Mouse (Mus musculus) stomach, embryonic 14.5 days (tissue): ENCODE data around the gene Obp2a. TPM values are rescaled to one million over a fixed set of nuclear protein-coding genes. Genes with fewer than 3 reads are reported as not detected.

Source experiments
- ATAC-seq: fragments of 200-750 bp; cut with Nextera tagmentation; 2 replicates; pipeline ENCODE4 v1.8.0; 2017; ENCODE audit warnings: low read depth, moderate TSS enrichment; ENCODE audit not compliant: insufficient number of reproducible peaks, insufficient read depth, low FRiP score
- H3K27ac ChIP-seq: fragments of 300-500 bp; sonication (generic); 2 replicates; pipeline ENCODE4 v1.5.1; 2014; ENCODE audit warnings: mild to moderate bottlenecking, low read length, moderate library complexity, mixed read lengths
- H3K27me3 ChIP-seq: fragments of 300-500 bp; sonication (generic); 2 replicates; pipeline ENCODE4 v1.6.1; 2014; ENCODE audit warnings: low read length, control low read depth, mixed read lengths; ENCODE audit not compliant: control insufficient read depth, insufficient read depth
- H3K36me3 ChIP-seq: fragments of 300-500 bp; sonication (generic); 2 replicates; pipeline ENCODE4 v1.6.1; 2014; ENCODE audit warnings: mild to moderate bottlenecking, control low read depth, low read length, moderate library complexity, mixed read lengths; ENCODE audit not compliant: control insufficient read depth, insufficient read depth
- H3K4me1 ChIP-seq: fragments of 300-500 bp; sonication (generic); 2 replicates; pipeline ENCODE4 v1.6.1; 2014; ENCODE audit warnings: low read length, control low read depth, mixed read lengths; ENCODE audit not compliant: control insufficient read depth, insufficient read depth
- H3K4me2 ChIP-seq: fragments of 300-500 bp; sonication (generic); replicated peaks from 2 replicates; pipeline ENCODE4 v1.6.1; 2014; ENCODE audit warnings: low read depth, low read length, control low read depth
- H3K4me3 ChIP-seq: fragments of 300-500 bp; sonication (generic); 2 replicates; pipeline ENCODE4 v1.5.1; 2014; ENCODE audit warnings: low read depth, low read length, control low read depth
- H3K9ac ChIP-seq: fragments of 300-500 bp; sonication (generic); replicated peaks from 2 replicates; pipeline ENCODE4 v1.6.1; 2014; ENCODE audit warnings: low read depth, mild to moderate bottlenecking, control low read depth, low read length, moderate library complexity, mixed read lengths
- H3K9me3 ChIP-seq: fragments of 300-500 bp; sonication (generic); 2 replicates; pipeline ENCODE4 v1.6.1; 2016; ENCODE audit warnings: low read depth, low read length, control low read depth; ENCODE audit not compliant: control insufficient read depth
- WGBS: fragments of 180-500 bp; shearing (Covaris S2); extraction: QIAGEN DNeasy Blood & Tissue Kit; methylation state at CpG from one replicate; pipeline ENCODE4 v1.1.7; 2014; 5-methylcytosine and 5-hydroxymethylcytosine counted together
- polyA plus RNA-seq: library from polyadenylated mRNA; unstranded; fragments of >200 nt; fragmentation: Nextera tagmentation; extraction: Ambion mirVana; gene quantifications from 2 replicates; pipeline ENCODE4 v1.2.1, GENCODE M21; 2014

Obp2a gene
- polyA plus RNA-seq, 1 experiment from 2014 or later, result not detected

DNA sequence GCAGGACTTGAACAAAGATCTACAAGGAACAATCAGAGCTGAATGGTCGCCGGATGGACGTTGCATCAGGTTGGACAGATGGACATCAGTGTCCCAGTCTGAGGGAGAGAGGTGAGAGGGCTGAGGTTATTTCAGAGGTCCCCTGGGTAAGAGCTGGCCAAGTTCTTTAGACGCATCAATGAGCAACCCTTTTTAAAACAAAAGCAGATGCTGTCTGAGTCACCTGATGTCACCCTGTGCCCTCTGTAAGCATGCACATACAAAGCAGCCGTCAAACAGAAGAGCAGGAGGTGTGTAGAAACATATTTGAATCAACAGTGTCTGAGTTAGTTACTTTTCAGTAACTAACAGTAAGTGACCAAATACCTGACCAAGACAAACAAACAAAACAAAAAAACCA, 35.7 kb upstream of the Obp2a start:
- no peak overlapping the region for H3K4me3 ChIP-seq
- H3K4me2 ChIP-seq, result no peak overlapping the region
- H3K27me3 ChIP-seq, result no peaks in the 10 kb centered on the region
- no peaks in the 10 kb centered on the region for H3K9me3 ChIP-seq
- no peak overlapping the region for H3K9ac ChIP-seq
- no peak overlapping the region for H3K27ac ChIP-seq
- WGBS, result 84% methylated on average over 5 of the region's 5 CpGs
- H3K36me3 ChIP-seq, result no peaks in the 10 kb centered on the region
- ATAC-seq, result no peak
- H3K4me1 ChIP-seq, result no peaks in the 10 kb centered on the region

GRCm38 (mm10) chr2:25666516-25666915, 33.3 kb upstream of the Obp2a start:
- no peak for ATAC-seq
- H3K4me1 ChIP-seq, result no peaks in the 10 kb centered on the region
- WGBS, result 70% methylated on average over 1 of the region's 1 CpGs
- H3K36me3 ChIP-seq, result no peaks in the 10 kb centered on the region
- H3K4me3 ChIP-seq, result no peak overlapping the region
- H3K27me3 ChIP-seq, result no peaks in the 10 kb centered on the region
- no peak overlapping the region for H3K4me2 ChIP-seq
- H3K27ac ChIP-seq, result no peak overlapping the region
- H3K9me3 ChIP-seq, result no peaks in the 10 kb centered on the region
- no peak overlapping the region for H3K9ac ChIP-seq

DNA sequence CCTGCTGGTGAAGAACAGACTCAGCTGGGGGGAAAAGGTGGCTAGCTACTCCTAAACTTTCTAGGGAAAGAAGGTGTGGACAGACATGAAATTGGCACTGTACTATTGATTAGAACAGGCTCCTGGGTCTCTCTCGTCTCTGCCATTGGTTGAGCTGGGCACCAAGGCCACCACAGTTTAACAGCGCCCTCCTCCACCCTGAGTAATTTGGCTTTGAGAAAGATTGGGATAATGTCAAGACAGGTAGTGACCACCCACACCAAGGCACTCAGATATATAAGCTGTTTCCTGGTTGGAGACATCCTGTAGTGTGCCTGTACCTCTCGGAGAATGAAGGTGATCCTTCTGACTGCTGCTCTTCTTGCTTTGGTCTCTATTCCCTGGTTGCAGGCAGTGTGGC, 23.4 kb upstream of the Obp2a start, which contains the start of gene Lcn6:
Gene Lcn6, plus strand, starts transcription at position 301 of the 400 bp plus-strand sequence.
- H3K4me2 ChIP-seq, result no peak within 1 kb of the TSS
- no peak for ATAC-seq
- no peak within 1 kb of the TSS for H3K27ac ChIP-seq
- no peaks in the 10 kb centered on the region for H3K27me3 ChIP-seq
- no peaks in the 10 kb centered on the region for H3K9me3 ChIP-seq
- H3K9ac ChIP-seq, result no peak within 1 kb of the TSS
- WGBS, result 90% methylated on average over 3 of the region's 3 CpGs
- no peaks in the 10 kb centered on the region for H3K36me3 ChIP-seq
- no peak within 1 kb of the TSS for H3K4me3 ChIP-seq
- H3K4me1 ChIP-seq, result no peaks in the 10 kb centered on the region

DNA sequence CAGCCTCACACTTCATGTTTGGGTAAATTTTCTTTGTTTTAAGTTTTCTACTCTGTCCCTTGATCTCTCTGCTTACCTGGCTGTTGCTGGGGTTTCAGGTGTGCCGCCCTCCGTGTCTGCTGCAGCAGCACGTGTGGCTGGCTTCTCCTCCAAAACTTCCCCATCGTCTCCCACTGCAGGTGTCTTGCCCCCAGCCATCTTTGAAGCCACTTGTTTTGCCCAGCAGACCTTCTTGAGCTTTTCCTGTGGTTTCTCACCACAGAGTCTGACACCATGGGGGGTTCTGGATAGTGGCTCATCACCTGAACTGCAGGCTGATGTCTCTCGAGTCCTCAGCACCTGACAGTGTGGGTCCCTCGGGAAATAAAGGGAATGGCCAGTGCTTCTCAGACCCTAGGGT, 20.3 kb upstream of the Obp2a start:
- Histone ChIP-seq H3K27ac (no peak overlapping the region), H3K9ac (no peak overlapping the region)
- WGBS, result 77% methylated on average over 6 of the region's 6 CpGs

DNA sequence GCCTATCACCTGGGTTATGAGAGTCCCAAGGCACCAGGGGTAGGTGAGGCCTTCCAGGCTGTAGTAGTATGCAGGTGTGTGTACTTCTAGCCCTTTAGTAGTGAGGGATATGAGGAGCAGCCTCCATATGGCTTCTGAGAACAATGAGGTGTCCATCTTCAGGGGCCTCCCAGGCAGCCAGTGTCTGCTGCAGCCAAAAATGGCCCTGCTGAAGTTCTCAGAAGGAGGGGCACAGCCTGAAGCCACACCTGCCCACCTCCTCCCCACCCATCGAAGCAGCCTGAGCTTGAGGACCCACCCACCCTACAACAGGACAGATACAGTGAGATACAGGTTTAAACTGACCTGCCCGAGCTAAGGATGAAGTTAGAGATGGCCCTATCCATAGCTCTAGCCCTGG, 17.4 kb upstream of the Obp2a start, which contains the start of gene Lcn10:
Gene Lcn10, plus strand, starts transcription at position 301 of the 400 bp plus-strand sequence.
- Histone ChIP-seq H3K27ac (no peak within 1 kb of the TSS), H3K4me2 (no peak within 1 kb of the TSS), H3K4me3 (no peak within 1 kb of the TSS), H3K27me3 (no peaks in the 10 kb centered on the region), H3K9ac (no peak within 1 kb of the TSS), H3K9me3 (no peaks in the 10 kb centered on the region), H3K4me1 (no peaks in the 10 kb centered on the region), H3K36me3 (no peaks in the 10 kb centered on the region)
- no peak for ATAC-seq
- WGBS, result 73% methylated on average over 2 of the region's 2 CpGs

More for the DNA sequence above, 20.3 kb upstream of the Obp2a start:
- Histone ChIP-seq H3K4me2 (no peak overlapping the region), H3K9me3 (no peaks in the 10 kb centered on the region), H3K4me1 (no peaks in the 10 kb centered on the region), H3K36me3 (no peaks in the 10 kb centered on the region), H3K27me3 (no peaks in the 10 kb centered on the region), H3K4me3 (no peak overlapping the region)
- no peak for ATAC-seq

DNA sequence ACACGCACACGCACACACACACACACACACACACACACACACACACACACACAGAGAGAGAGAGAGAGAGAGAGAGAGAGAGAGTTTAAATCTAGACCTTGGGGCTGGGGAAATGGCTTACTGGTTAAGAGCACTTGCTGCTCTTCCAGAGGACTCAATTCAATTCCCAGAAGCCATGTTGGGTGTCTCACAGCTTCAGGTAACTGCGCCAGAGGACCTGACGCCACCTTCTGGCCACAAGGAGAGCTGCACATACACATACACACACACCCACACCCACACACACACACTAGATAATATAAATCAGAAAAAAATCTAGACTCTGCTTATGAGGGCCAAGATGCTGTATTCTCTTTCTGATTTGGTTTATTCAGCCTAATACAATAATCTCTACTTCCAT, 12.9 kb upstream of the Obp2a start:
- no peak for ATAC-seq

DNA sequence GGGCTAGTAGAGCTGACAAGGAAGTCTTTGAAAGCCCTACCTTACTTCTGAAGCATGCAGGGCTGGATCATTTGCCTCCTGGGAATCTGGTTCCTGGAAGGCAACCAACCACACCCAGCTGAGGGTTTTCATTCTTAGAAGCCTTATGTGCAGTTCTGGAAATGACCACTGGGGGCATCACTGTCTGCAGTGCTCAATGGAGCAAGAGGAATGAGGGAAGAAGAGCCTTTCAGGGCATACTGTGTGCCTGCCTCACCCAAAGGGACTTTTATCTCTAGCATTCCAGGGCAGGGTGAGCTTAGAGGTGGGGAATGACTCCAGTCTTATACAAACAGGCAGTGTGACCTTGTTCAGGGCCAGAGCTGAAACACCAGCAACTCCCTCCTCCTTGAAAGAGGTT, 5.2 kb upstream of the Obp2a start:
- 0 out of 2 replicates have a peak, but pooled peaks have one; percentile 37 for ATAC-seq
- no peak overlapping the region for H3K27ac ChIP-seq
- no peaks in the 10 kb centered on the region for H3K9me3 ChIP-seq
- H3K27me3 ChIP-seq, result no peaks in the 10 kb centered on the region
- H3K4me3 ChIP-seq, result no peak overlapping the region
- H3K36me3 ChIP-seq, result no peaks in the 10 kb centered on the region
- H3K9ac ChIP-seq, result no peak overlapping the region
- no peak overlapping the region for H3K4me2 ChIP-seq
- H3K4me1 ChIP-seq, result no peaks in the 10 kb centered on the region

More for the DNA sequence above, 12.9 kb upstream of the Obp2a start:
- 68% methylated on average over 4 of the region's 4 CpGs for WGBS
- Histone ChIP-seq H3K9me3 (no peaks in the 10 kb centered on the region), H3K27ac (no peak overlapping the region), H3K9ac (no peak overlapping the region), H3K36me3 (no peaks in the 10 kb centered on the region), H3K4me2 (no peak overlapping the region), H3K27me3 (no peaks in the 10 kb centered on the region), H3K4me1 (no peaks in the 10 kb centered on the region), H3K4me3 (no peak overlapping the region)

DNA sequence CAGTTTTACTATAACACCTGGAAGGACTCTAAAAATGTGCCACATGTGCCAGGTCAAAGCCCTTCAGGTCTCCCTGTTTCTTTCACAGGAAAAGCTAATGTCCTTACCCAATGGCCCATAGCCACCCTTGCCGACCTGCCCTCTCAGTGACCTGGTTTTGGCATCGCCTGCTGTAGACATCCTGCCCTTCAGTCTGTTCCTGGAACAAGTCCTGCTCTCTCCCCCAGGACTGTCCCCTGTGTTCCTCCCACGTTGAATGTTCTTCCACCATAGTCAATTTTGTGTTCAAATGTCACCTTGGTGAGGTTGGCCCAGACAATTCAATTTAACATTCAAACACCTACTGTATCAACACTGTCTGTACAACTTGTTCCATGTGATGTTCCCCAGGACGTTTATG, 2.9 kb upstream of the Obp2a start:
- H3K9me3 ChIP-seq, result no peaks in the 10 kb centered on the region
- WGBS, result 65% methylated on average over 4 of the region's 4 CpGs
- H3K4me1 ChIP-seq, result no peaks in the 10 kb centered on the region
- no peak overlapping the region for H3K4me3 ChIP-seq
- no peaks in the 10 kb centered on the region for H3K36me3 ChIP-seq
- no peaks in the 10 kb centered on the region for H3K27me3 ChIP-seq
- no peak overlapping the region for H3K27ac ChIP-seq
- H3K4me2 ChIP-seq, result no peak overlapping the region
- no peak overlapping the region for H3K9ac ChIP-seq
- no peak for ATAC-seq

DNA sequence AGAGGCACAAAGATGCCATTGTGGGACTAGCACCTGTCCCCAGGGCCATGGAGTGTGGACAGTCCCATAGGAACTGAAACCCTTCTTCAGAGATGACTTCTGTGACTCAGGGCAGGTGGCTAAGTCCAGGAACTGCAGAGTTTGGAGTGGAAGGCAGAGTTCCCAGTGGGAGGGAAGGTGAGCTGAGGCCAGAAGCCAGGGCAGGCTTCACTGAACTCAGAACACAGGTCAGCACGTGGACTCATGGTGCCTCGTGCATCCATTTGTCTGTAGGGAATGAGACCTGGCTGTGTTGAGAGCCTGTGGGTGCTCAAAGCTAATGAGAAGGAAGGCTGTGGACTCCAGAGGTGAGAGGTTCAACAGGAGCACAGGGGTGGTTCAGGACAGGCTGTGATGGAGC, 1.1 kb upstream of the Obp2a start:
- H3K4me1 ChIP-seq, result no peaks in the 10 kb centered on the region
- no peaks in the 10 kb centered on the region for H3K27me3 ChIP-seq
- whole genome bisulfite sequencing, result 74% methylated on average over 2 of the region's 2 CpGs
- no peak overlapping the region for H3K27ac ChIP-seq
- no peaks in the 10 kb centered on the region for H3K36me3 ChIP-seq
- no peaks in the 10 kb centered on the region for H3K9me3 ChIP-seq
- no peak overlapping the region for H3K9ac ChIP-seq
- no peak overlapping the region for H3K4me3 ChIP-seq
- H3K4me2 ChIP-seq, result no peak overlapping the region
- no peak for ATAC-seq
